Mouse (Mus musculus) heart, adult 2 months (tissue): ENCODE measurements at regions not wholly inside any gene's neighbourhood (a gene's known extent, or its start where the extent isn't known, plus 50 kb on each side); places are given as distances from the start of the nearest gene placed in this dataset.

ENCODE experiments used
- DNase-seq, 2 experiments: peaks; one replicate each; pipeline ENCODE4 v3.0.0; 2021
- H3K27ac ChIP-seq: fragments of 200-600 bp; 2 replicates; pipeline ENCODE4 v1.8.1; 2022
- H3K27me3 ChIP-seq: fragments of 200-500 bp; 2 replicates; pipeline ENCODE4 v1.6.1; 2012; ENCODE audit warnings: mild to moderate bottlenecking, low read length, inconsistent platforms, mixed read lengths; ENCODE audit not compliant: control insufficient read depth, insufficient read depth
- H3K36me3 ChIP-seq: fragments of 200-500 bp; 2 replicates; pipeline ENCODE4 v1.6.1; 2012; ENCODE audit warnings: low read length, inconsistent platforms; ENCODE audit not compliant: control insufficient read depth, insufficient read depth
- H3K4me1 ChIP-seq: fragments of 200-500 bp; 2 replicates; pipeline ENCODE4 v1.6.1; 2011; ENCODE audit warnings: low read length; ENCODE audit not compliant: control insufficient read depth, insufficient read depth
- H3K4me3 ChIP-seq: fragments of 200-600 bp; 2 replicates; pipeline ENCODE4 v1.8.1; 2022
- H3K79me2 ChIP-seq: fragments of 200-500 bp; replicated peaks from 2 replicates; pipeline ENCODE4 v1.6.1; 2012; ENCODE audit warnings: mild to moderate bottlenecking, inconsistent platforms, low read length, moderate library complexity, mixed read lengths; ENCODE audit not compliant: control insufficient read depth, insufficient read depth
- H3K9ac ChIP-seq: fragments of 200-500 bp; 2 replicates; pipeline ENCODE4 v1.6.1; 2012; ENCODE audit warnings: low read depth, mild to moderate bottlenecking, control low read depth, inconsistent platforms, low read length, mixed read lengths
- CTCF ChIP-seq: fragments of 200-600 bp; IDR thresholded peaks from 2 replicates; pipeline ENCODE4 v1.8.1; 2022; ENCODE audit warnings: antibody characterized with exemption, mild to moderate bottlenecking, moderate library complexity
- EP300 ChIP-seq: fragments of 200-500 bp; IDR thresholded peaks from 2 replicates; pipeline ENCODE4 v1.6.1; 2011; ENCODE audit warnings: low read depth, low read length, control low read depth; ENCODE audit not compliant: insufficient read depth
- POLR2A ChIP-seq: fragments of 200-500 bp; IDR thresholded peaks from 2 replicates; pipeline ENCODE4 v1.6.1; 2011; ENCODE audit warnings: mild to moderate bottlenecking, low read depth, low read length, control low read depth; ENCODE audit not compliant: insufficient read depth
- WGBS: fragments of 180-500 bp; shearing (Covaris S2); methylation state at CpG from one replicate; pipeline ENCODE4 v1.1.7; 2018; 5-methylcytosine and 5-hydroxymethylcytosine counted together
- intact Hi-C: fragments of 180-260 bp; cut with DNase I; formaldehyde crosslinking; loops from one replicate; pipeline ENCODE4 v1.15.1; 2025

DNA sequence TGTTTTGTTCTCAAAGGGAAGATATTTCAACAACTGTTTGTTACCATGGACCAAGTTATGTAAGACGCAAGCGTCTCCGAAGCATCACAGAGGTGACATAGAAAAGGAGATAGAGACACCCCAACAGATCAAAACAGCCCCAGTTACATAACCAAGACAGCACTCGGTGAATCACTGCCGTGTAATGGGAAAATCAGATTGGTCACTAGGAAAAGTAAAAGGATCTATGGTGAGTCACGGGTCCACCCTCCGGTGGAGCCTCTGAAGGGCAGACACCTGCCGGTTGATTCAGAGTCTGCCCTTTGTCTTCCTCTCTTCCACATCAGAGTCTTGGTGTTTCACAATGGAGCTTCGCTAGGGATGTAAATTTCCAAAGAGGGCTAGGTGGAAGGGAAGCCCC lies 62.9 kb upstream of the Odc1 start:
- intact Hi-C loops = no loop called here
- no peak overlapping the region for H3K4me3 ChIP-seq
- H3K27me3 ChIP-seq = no peaks in the 10 kb centered on the region
- peaks cover 1% of the 10 kb centered on the region; the same call in 1 of the 2 replicates for H3K4me1 ChIP-seq
- H3K9ac ChIP-seq = no peak overlapping the region
- DNase-seq = no peak
- no peak overlapping the region for H3K27ac ChIP-seq
- no peaks in the 10 kb centered on the region for H3K79me2 ChIP-seq
- no peak for TF ChIP-seq CTCF
- TF ChIP-seq EP300 = no peak
- TF ChIP-seq POLR2A = no peak
- no peaks in the 10 kb centered on the region; the same call in 1 of the 2 replicates for H3K36me3 ChIP-seq
- 97% methylated on average over 9 of the region's 9 CpGs for WGBS

DNA sequence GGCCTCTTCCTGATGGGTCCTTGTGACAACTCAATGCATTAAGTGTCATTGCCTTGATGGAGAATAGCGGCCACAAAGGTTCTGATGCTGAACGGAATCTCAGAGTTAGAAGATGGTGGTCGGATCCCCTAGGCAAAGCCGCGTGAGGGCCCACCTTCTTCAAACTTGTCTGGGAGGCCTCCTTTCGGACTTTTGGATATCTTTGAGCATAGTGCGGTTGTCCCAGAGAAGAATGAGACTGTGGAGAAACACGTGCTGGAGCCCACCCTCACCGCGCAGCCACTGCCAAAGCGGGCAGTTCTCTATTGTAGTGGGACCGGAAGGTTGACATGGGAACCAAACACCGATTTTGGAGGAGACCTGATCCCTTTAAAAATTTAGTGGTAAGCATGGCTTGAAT lies 62.4 kb upstream of the Odc1 start:
- 98% methylated on average over 13 of the region's 13 CpGs for WGBS
- Histone ChIP-seq H3K27ac (no peak overlapping the region), H3K9ac (no peak overlapping the region), H3K79me2 (no peaks in the 10 kb centered on the region), H3K36me3 (no peaks in the 10 kb centered on the region; the same call in 1 of the 2 replicates), H3K4me3 (no peak overlapping the region), H3K4me1 (peaks cover 1% of the 10 kb centered on the region; the same call in 1 of the 2 replicates), H3K27me3 (no peaks in the 10 kb centered on the region)
- no peak for DNase-seq
- intact Hi-C loops = no loop called here
- no peak for TF ChIP-seq POLR2A
- TF ChIP-seq EP300 = no peak
- no peak for TF ChIP-seq CTCF

DNA sequence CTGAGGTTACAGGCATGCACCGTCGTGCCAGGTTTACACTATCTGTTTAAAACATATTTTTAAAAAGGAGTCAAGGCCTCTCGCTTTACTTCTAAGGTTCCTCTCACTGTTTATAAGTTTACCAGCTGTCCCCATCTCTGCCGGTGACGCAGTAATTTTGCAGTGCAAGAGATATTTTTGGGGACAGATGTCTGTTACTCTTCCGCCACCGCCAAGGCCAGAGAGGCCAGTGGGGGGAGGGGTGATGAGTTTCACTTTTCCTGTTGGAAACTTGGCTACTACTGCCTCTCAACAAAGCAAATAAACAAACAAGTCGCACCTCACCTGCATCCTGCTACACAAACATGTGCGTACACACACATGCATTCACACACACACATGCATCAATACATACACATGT lies 60.1 kb upstream of the Odc1 start:
- Histone ChIP-seq H3K79me2 (no peaks in the 10 kb centered on the region), H3K36me3 (no peaks in the 10 kb centered on the region; the same call in 1 of the 2 replicates), H3K9ac (no peak overlapping the region), H3K4me3 (no peak overlapping the region), H3K4me1 (peaks cover 1% of the 10 kb centered on the region; the same call in 1 of the 2 replicates), H3K27me3 (no peaks in the 10 kb centered on the region), H3K27ac (peak overlapping the region; percentile 8; the same call in 1 of the 2 replicates)
- no peak for TF ChIP-seq CTCF
- TF ChIP-seq POLR2A = no peak
- 0 out of 2 replicates have a peak, but pooled peaks have one; percentile 51 for TF ChIP-seq EP300
- peak; percentile 37 to 57 for DNase-seq
- WGBS = 24% methylated on average over 9 of the region's 9 CpGs
- intact Hi-C loops = no loop called here

DNA sequence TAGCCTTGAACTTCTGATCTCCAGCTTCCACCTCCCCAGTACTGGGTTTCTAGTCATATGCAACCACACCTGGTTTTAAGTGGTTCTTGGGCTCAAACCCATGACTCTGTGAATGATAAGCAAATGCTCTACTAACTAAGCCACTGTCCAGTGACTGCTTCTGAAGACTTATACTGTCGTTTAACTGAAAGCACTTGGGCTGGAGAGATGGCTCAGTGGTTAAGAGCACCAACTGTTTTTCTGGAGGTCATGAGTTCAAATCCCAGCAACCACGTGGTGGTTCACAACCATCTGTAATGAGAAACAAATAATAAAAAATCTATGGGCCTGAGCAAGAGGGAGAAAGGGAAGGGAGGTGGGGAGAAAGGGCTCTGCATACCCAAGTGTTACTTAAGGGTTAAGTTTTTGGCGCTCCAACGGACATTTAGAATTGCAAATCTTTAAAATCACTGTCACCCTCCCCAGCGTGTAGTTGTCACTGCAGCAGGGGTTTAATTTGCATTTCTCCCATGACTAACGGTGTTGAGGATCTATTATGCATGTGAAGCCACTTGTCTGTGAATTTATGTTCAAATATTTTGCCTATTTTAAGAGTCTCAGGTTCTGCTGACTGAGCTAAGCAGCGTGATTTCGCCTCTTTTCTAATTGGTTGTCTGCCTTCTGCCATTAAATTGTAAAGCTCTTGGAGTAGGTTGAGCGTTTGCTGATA lies 58.4 kb upstream of the Odc1 start:
- Histone ChIP-seq H3K27ac (no peak overlapping the region), H3K9ac (no peak overlapping the region), H3K27me3 (no peaks in the 10 kb centered on the region), H3K4me1 (peaks cover 1% of the 10 kb centered on the region; the same call in 1 of the 2 replicates), H3K79me2 (no peaks in the 10 kb centered on the region), H3K4me3 (no peak overlapping the region), H3K36me3 (no peaks in the 10 kb centered on the region; the same call in 1 of the 2 replicates)
- DNase-seq = peak in 1 of 2 experiments; percentile 5
- intact Hi-C loops = loop anchor here (2.0 kb wide), 1 partner anchor 41 kb away; no protein-coding TSS in a partner anchor
- WGBS = 77% methylated on average over 9 of the region's 9 CpGs
- TF ChIP-seq EP300 = no peak
- TF ChIP-seq CTCF = no peak
- no peak for TF ChIP-seq POLR2A

DNA sequence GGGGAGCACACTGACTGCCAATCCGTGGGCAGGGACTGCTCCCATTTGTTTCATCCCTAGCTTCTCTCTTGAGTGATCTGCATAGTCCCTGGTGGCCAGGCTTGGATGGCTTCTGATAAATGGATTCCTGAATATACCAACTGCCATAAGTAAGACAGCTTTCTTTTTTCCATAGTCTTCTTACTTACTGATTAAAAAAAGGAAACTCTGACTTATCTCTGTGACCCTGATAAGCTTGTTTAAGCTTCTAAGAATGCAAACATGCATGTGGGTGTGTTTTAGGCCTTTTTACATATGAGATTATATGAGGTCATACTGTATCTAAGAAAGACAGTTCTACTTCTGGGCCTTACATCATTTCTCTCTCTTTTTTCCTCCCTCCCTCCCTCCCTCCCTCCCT lies 57.3 kb upstream of the Odc1 start:
- peak in 1 of 2 experiments; percentile 2 for DNase-seq
- WGBS = 62% methylated on average over 1 of the region's 1 CpGs
- intact Hi-C loops = loop anchor here (2.0 kb wide), 1 partner anchor 43 kb away; no protein-coding TSS in a partner anchor
- Histone ChIP-seq H3K4me1 (peaks cover 1% of the 10 kb centered on the region; the same call in 1 of the 2 replicates), H3K27me3 (no peaks in the 10 kb centered on the region), H3K79me2 (no peaks in the 10 kb centered on the region), H3K9ac (no peak overlapping the region), H3K4me3 (no peak overlapping the region), H3K36me3 (no peaks in the 10 kb centered on the region; the same call in 1 of the 2 replicates), H3K27ac (no peak overlapping the region)
- TF ChIP-seq EP300 = no peak
- no peak for TF ChIP-seq CTCF
- no peak for TF ChIP-seq POLR2A

DNA sequence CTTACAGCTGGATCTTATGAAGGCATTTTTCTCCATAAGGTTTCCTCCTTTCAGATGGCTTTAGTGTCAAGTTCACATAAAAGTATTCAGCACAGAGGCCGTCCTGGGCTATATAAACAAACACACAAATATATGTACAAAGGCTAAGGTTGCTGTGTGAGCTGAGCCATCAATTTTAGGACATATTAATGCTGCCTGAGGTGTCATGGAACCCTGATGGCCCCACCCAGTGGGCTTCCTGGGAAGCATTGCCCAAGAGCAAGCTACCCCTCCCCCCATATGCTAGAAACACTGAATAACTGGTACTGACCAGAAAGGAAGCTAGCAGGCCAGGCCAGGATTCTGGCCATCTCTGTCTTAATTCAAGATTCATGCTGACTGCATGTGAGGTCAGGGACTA lies 56.4 kb upstream of the Odc1 start:
- Histone ChIP-seq H3K4me1 (peaks cover 1% of the 10 kb centered on the region; the same call in 1 of the 2 replicates), H3K27ac (no peak overlapping the region), H3K36me3 (no peaks in the 10 kb centered on the region; the same call in 1 of the 2 replicates), H3K9ac (no peak overlapping the region), H3K27me3 (no peaks in the 10 kb centered on the region), H3K4me3 (no peak overlapping the region), H3K79me2 (no peaks in the 10 kb centered on the region)
- WGBS = 97% methylated on average over 1 of the region's 1 CpGs
- TF ChIP-seq EP300 (no peak), CTCF (no peak), POLR2A (no peak)
- intact Hi-C loops = no loop called here
- peak in 1 of 2 experiments; percentile 10 for DNase-seq
